Mouse (Mus musculus) heart, postnatal 0 days (tissue): ENCODE data around the gene Sema6d.

Experiments used
- CTCF ChIP-seq: IDR thresholded peaks from 2 replicates; pipeline ENCODE4 v1.5.1; 2016; ENCODE audit warnings: antibody characterized with exemption, control low read depth, low read depth
- EP300 ChIP-seq: IDR thresholded peaks from 2 replicates; pipeline ENCODE4 v1.6.1; 2016; ENCODE audit warnings: antibody characterized with exemption, low read depth

DNA sequence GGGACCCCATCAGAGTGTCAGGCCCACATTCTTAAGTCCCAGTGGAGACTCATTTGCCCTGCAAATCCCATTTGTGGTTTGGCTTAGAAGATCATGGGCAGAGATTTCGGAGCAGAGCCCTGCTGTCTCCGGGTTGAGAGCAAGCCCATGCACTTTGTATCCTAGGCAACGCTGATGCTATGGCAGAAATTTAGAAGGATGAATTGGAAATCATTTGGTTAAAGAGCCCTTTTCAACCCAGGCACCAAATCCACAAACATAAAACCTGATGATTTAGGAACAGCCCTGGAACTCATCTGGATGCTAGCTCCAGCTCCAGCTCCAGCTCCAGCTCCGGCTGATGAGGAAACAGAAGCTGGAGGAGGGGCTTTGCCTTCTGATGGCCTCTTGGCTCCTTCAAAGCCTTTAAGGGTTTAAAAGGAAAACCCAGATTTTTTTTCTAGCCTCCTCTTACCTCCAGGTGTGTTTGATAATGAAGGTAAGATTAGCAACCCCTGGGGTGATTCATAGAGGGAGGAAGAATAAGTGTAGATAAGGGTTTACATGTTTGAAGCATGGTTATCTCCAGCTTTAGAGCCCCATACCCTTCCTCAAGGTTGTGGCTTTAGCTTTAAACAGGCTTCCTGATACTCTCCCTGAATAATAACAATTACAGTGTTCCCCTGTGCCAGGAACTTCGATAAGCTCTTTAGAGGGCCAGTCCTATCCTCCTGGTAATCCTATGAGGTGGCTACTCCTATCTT is 549.6 kb downstream of the Sema6d start:
- TF ChIP-seq EP300 (no peak), CTCF (no peak)
